Mouse (Mus musculus) thymus, adult 2 months (tissue): ENCODE measurements around the gene Pdxk.

Experiments
- CTCF ChIP-seq: fragments of 200-500 bp; IDR thresholded peaks from 2 replicates; pipeline ENCODE4 v1.5.1; 2012; ENCODE audit warnings: mild to moderate bottlenecking, control low read depth, low read length, moderate library complexity, borderline replicate concordance; ENCODE audit not compliant: control insufficient read depth, poor library complexity, insufficient read depth; ENCODE audit errors: extremely low read depth
- POLR2A ChIP-seq: fragments of 200-500 bp; IDR thresholded peaks from 2 replicates; pipeline ENCODE4 v1.6.1; 2012; ENCODE audit warnings: mild to moderate bottlenecking, low read length, control low read depth, moderate library complexity; ENCODE audit not compliant: control insufficient read depth, poor library complexity, insufficient read depth; ENCODE audit errors: extremely low read depth

GRCm38 (mm10) chr10:78396625-78396885 is 68.2 kb downstream of the Pdxk start:
- no peak for TF ChIP-seq CTCF
- no peak for TF ChIP-seq POLR2A
